ENCODE assay signal across 8 mouse cellular contexts in the genomic region with DNA sequence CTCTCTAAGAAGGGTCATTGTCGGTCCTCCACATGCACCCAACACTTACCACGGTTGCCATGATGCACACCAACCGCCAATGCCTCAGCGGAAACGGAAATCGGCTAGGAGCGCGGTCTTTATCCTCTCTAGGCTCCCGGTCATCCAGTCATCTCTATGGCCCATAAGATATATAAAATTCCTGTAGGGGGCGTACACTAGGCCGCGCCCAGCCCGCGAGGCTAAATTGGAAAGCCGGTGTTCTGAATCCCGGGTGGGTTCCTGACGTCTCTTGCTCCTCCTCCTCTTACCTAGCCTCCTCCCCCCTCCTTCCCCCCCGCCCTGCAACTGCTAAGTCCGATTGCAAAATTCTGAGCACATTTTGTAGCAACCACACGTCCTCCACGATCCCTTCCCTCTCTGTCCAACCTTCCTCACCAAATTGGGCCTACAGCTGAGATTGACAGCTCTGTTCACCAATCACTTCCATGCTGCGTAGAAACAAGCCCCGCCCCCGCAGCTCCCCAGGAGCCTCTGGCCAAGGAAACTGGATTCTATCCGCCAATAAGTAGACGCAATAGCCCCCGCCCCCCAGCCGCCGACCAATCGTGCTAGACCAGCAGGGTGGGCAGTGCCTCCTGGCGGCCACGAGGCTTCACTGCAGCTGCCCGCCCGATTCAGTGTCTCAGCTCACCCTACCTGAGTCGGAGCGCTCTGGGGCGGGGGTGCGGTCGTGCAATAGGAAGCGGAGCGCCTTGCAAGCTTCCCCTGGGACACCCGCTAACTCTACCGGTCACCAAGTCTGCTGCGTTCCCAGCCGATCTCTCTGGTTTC. TPM values are rescaled to one million over a fixed set of nuclear protein-coding genes. Genes with fewer than 3 reads are reported as not detected.
A peak's percentile ranks its signal among the peaks of the same experiment; 100 is the strongest.
DNase-seq lines count a peak whose midpoint lies in the region; ATAC-seq and TF ChIP-seq lines count a peak whose summit lies in the region.

A gene (plus strand): TSS at position 642 of the 813 bp plus-strand sequence.

- peak; percentile 93 for ATAC-seq in embryonic facial prominence, embryonic 13.5 days (ENCODE audit: insufficient number of reproducible peaks, insufficient read depth, low FRiP score, low TSS enrichment, low read depth)
- ATAC-seq in limb, embryonic 12.5 days (ENCODE audit: insufficient number of reproducible peaks, insufficient read depth, low FRiP score, low TSS enrichment, low read depth): peak; percentile 94
- ATAC-seq in midbrain, embryonic 15.5 days (replicated peaks): peak; percentile 96

- under 1% methylated on average over 45 of the region's 45 CpGs for WGBS in embryonic facial prominence, embryonic 13.5 days
- WGBS in kidney, adult 2 months: under 1% methylated on average over 45 of the region's 45 CpGs
- under 1% methylated on average over 45 of the region's 45 CpGs for WGBS in limb, embryonic 12.5 days
- WGBS in midbrain, embryonic 15.5 days: under 1% methylated on average over 45 of the region's 45 CpGs
- under 1% methylated on average over 45 of the region's 45 CpGs for WGBS in spleen, adult 2 months

- peak; percentile 97 for DNase-seq in 3134 (ENCODE audit: extremely low read depth, insufficient read length, low spot score)
- peak; percentile 100 for DNase-seq in adrenal gland, postnatal 36 days
- DNase-seq in heart, adult 18-20 months: peak; percentile 100
- peak; percentile 100 for DNase-seq in kidney, adult 2 months
- DNase-seq in spleen, adult 2 months (ENCODE audit: low read depth in 1 of 2, low spot score in 2 of 2): peak; percentile 100

- no peaks in the 10 kb centered on the region for H3K9me3 ChIP-seq in embryonic facial prominence, embryonic 13.5 days
- H3K9me3 ChIP-seq in limb, embryonic 12.5 days: no peaks in the 10 kb centered on the region
- H3K9me3 ChIP-seq in midbrain, embryonic 15.5 days: no peaks in the 10 kb centered on the region

- peak; percentile 46 for TF ChIP-seq POLR2A in kidney, adult 2 months (IDR thresholded peaks at IDR 0.05; ENCODE audit: low read depth, low read length)
- peak; percentile 21; the same call in 1 of the 2 replicates for TF ChIP-seq POLR2A in spleen, adult 2 months (IDR thresholded peaks at IDR 0.05; ENCODE audit: low read depth, low read length)

- peak within 1 kb of the TSS; percentile 98 for H3K4me2 ChIP-seq in embryonic facial prominence, embryonic 13.5 days
- H3K4me2 ChIP-seq in limb, embryonic 12.5 days: peak within 1 kb of the TSS; percentile 95
- peak within 1 kb of the TSS; percentile 94 for H3K4me2 ChIP-seq in midbrain, embryonic 15.5 days

- H3K27ac ChIP-seq in embryonic facial prominence, embryonic 13.5 days: peak within 1 kb of the TSS; percentile 90
- peak within 1 kb of the TSS; percentile 85 for H3K27ac ChIP-seq in kidney, adult 2 months (ENCODE audit: insufficient read depth, low read depth, low read length)
- H3K27ac ChIP-seq in limb, embryonic 12.5 days: peak within 1 kb of the TSS; percentile 90
- peak within 1 kb of the TSS; percentile 88 for H3K27ac ChIP-seq in midbrain, embryonic 15.5 days
- peak within 1 kb of the TSS; percentile 72 for H3K27ac ChIP-seq in spleen, adult 2 months (ENCODE audit: insufficient read depth, low read length)

- H3K4me1 ChIP-seq in embryonic facial prominence, embryonic 13.5 days: peaks cover 43% of the 10 kb centered on the region
- H3K4me1 ChIP-seq in kidney, adult 2 months (ENCODE audit: control insufficient read depth, insufficient read depth, low read length): peaks cover 12% of the 10 kb centered on the region
- H3K4me1 ChIP-seq in limb, embryonic 12.5 days (replicated peaks): peaks cover 43% of the 10 kb centered on the region
- peaks cover 41% of the 10 kb centered on the region for H3K4me1 ChIP-seq in midbrain, embryonic 15.5 days
- H3K4me1 ChIP-seq in spleen, adult 2 months (ENCODE audit: control insufficient read depth, insufficient read depth, insufficient read length): peaks cover 10% of the 10 kb centered on the region; the same call in 1 of the 2 replicates

- H3K4me3 ChIP-seq in embryonic facial prominence, embryonic 13.5 days: peak within 1 kb of the TSS; percentile 91
- H3K4me3 ChIP-seq in kidney, adult 2 months (ENCODE audit: insufficient read depth, low read depth, low read length): peak within 1 kb of the TSS; percentile 87
- peak within 1 kb of the TSS; percentile 87 for H3K4me3 ChIP-seq in limb, embryonic 12.5 days (replicated peaks)
- H3K4me3 ChIP-seq in midbrain, embryonic 15.5 days: peak within 1 kb of the TSS; percentile 62
- H3K4me3 ChIP-seq in spleen, adult 2 months (ENCODE audit: extremely low read depth, insufficient read depth, insufficient read length): peak within 1 kb of the TSS; percentile 74

- peaks cover 28% of the 10 kb centered on the region for H3K36me3 ChIP-seq in embryonic facial prominence, embryonic 13.5 days
- no peaks in the 10 kb centered on the region for H3K36me3 ChIP-seq in kidney, adult 2 months (ENCODE audit: control insufficient read depth, insufficient read depth, low read length)
- peaks cover 31% of the 10 kb centered on the region for H3K36me3 ChIP-seq in limb, embryonic 12.5 days
- peaks cover under 1% of the 10 kb centered on the region; the same call in 1 of the 2 replicates for H3K36me3 ChIP-seq in midbrain, embryonic 15.5 days (replicated peaks)
- peaks cover 7% of the 10 kb centered on the region for H3K36me3 ChIP-seq in spleen, adult 2 months (ENCODE audit: control insufficient read depth, insufficient read depth, low read length)

- peak; percentile 81 for TF ChIP-seq CTCF in kidney, adult 2 months (conservative IDR thresholded peaks at IDR 0.05; ENCODE audit: insufficient read depth, insufficient read length, low read depth, low read length)
- peak; percentile 99 for TF ChIP-seq CTCF in spleen, adult 2 months (IDR thresholded peaks at IDR 0.05; ENCODE audit: extremely low read depth, insufficient read depth, insufficient read length, insufficient replicate concordance)

- no peaks in the 10 kb centered on the region for H3K27me3 ChIP-seq in embryonic facial prominence, embryonic 13.5 days
- no peaks in the 10 kb centered on the region for H3K27me3 ChIP-seq in kidney, adult 2 months (replicated peaks; ENCODE audit: control insufficient read depth, insufficient read depth, low read length)
- H3K27me3 ChIP-seq in limb, embryonic 12.5 days: no peaks in the 10 kb centered on the region
- no peaks in the 10 kb centered on the region for H3K27me3 ChIP-seq in midbrain, embryonic 15.5 days (replicated peaks)
- H3K27me3 ChIP-seq in spleen, adult 2 months (ENCODE audit: control insufficient read depth, insufficient read depth, low read length): no peaks in the 10 kb centered on the region

- peak within 1 kb of the TSS; percentile 95 for H3K9ac ChIP-seq in embryonic facial prominence, embryonic 13.5 days
- peak within 1 kb of the TSS; percentile 84 for H3K9ac ChIP-seq in limb, embryonic 12.5 days (replicated peaks)
- H3K9ac ChIP-seq in midbrain, embryonic 15.5 days: peak within 1 kb of the TSS; percentile 72

RNA-seq across cellular contexts. Expression of the gene that starts here (rescaled TPM):
- 10 to 100 TPM; 41.7 to 43.9 TPM for total RNA-seq in adrenal gland, postnatal 36 days (2021)
- polyA plus RNA-seq in embryonic facial prominence, embryonic 13.5 days (2015; fragmentation: Nextera tagmentation; extraction: Ambion mirVana): 38.0 and 39.6 TPM in 2 replicates
- total RNA-seq in heart, adult 18-20 months (2021): 100 to 1,000 TPM in 1 of 2 experiments, 10 to 100 TPM in 1; 99.2 to 105 TPM
- polyA plus RNA-seq in kidney, adult 2 months (2012; rRNA removed): 57.4 and 61.2 TPM in 2 replicates
- polyA plus RNA-seq in limb, embryonic 12.5 days (2016; fragmentation: Nextera tagmentation; extraction: Ambion mirVana): 45.2 and 46.2 TPM in 2 replicates
- polyA plus RNA-seq in midbrain, embryonic 15.5 days (2015; fragmentation: Nextera tagmentation; extraction: Ambion mirVana): 21.0 and 22.7 TPM in 2 replicates
- 12.4 and 14.4 TPM in 2 replicates for polyA plus RNA-seq in spleen, adult 2 months (2012; rRNA removed)

Comparison
In these comparisons a context has a peak if more than half of its experiments do, and no peak if none do; other contexts are left out.
1. Peak in every context shown above with its lines: DNase-seq, ATAC-seq, H3K4me3 ChIP-seq and H3K27ac ChIP-seq.